In the genomic region with DNA sequence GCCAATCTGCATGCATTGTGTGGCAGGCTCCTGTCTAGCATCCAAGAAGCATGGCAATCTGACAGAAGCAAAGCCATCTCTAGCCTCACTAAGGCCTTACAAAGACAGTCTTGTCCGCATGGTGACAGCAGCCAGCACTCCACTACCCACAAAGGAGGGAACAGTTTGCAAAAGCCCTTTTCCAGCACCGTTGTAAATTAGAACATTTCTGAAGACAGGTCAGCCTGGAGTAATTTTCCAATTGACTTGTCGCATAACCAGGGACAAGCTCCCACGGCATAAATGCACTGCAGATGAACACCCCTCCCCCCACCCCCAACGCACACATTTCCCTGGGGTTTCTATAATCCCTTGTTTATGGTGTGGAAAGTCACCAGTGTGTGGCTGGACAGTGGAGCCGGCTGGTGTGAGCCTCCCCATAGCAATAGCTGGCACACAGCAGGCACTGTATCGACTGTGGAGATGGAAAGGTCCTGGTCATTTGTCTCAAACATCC, we compare ENCODE assay signal across 8 mouse cellular contexts. TPM values are rescaled to one million over a fixed set of nuclear protein-coding genes. Genes with fewer than 3 reads are reported as not detected.
DNase-seq lines count a peak whose midpoint lies in the region; ATAC-seq lines count a peak whose summit lies in the region.
"Had no signal": no experiment of that assay in that cellular context is flagged by ENCODE, and none has a peak within 500 bp of the region (broad histone marks: within the 10 kb centered on the region; RNA-seq: fewer than 3 reads in every experiment).

No protein-coding gene starts in this region.

- H3K36me3 ChIP-seq in forebrain, embryonic 15.5 days: no peaks in the 10 kb centered on the region
- H3K36me3 ChIP-seq in neural tube, embryonic 14.5 days (ENCODE audit: control insufficient read depth, insufficient read depth, low read length): no peaks in the 10 kb centered on the region

- peak; percentile 66 to 76 for DNase-seq in cerebellum, postnatal 10 days
- DNase-seq in layer of hippocampus, postnatal 36 days: peak; percentile 45 to 54
- DNase-seq in spleen, postnatal 10 days (ENCODE audit: low spot score in 2 of 2): no peak
- DNase-seq in c-Kit-positive CD71-positive TER-119-positive erythroid progenitor cells, embryonic 14.5 days (ENCODE audit: low spot score): no peak
- DNase-seq in thymus, postnatal 4 days: no peak

- H3K9me3 ChIP-seq in forebrain, embryonic 15.5 days: no peaks in the 10 kb centered on the region
- H3K9me3 ChIP-seq in neural tube, embryonic 14.5 days (ENCODE audit: control insufficient read depth, low read length): no peaks in the 10 kb centered on the region

- no peak overlapping the region for H3K4me2 ChIP-seq in forebrain, embryonic 15.5 days (replicated peaks)
- H3K4me2 ChIP-seq in neural tube, embryonic 14.5 days (ENCODE audit: low read depth, low read length): no peak overlapping the region; the same call in 1 of the 2 replicates

- no peak overlapping the region for H3K4me3 ChIP-seq in forebrain, embryonic 15.5 days
- H3K4me3 ChIP-seq in neural tube, embryonic 14.5 days (ENCODE audit: low read depth, low read length): no peak overlapping the region

- H3K4me1 ChIP-seq in forebrain, embryonic 15.5 days: peaks cover 8% of the 10 kb centered on the region
- 0 out of 2 replicates have a peak, but pooled peaks cover 7% of the 10 kb centered on the region for H3K4me1 ChIP-seq in neural tube, embryonic 14.5 days (ENCODE audit: control insufficient read depth, insufficient read depth, low read length)

- peak; percentile 81 for ATAC-seq in forebrain, embryonic 15.5 days (replicated peaks)
- peak; percentile 88 for ATAC-seq in neural tube, embryonic 14.5 days (ENCODE audit: low read depth)

- no peaks in the 10 kb centered on the region for H3K27me3 ChIP-seq in forebrain, embryonic 15.5 days
- no peaks in the 10 kb centered on the region for H3K27me3 ChIP-seq in neural tube, embryonic 14.5 days (ENCODE audit: control insufficient read depth, insufficient read depth, low read length)

- WGBS in forebrain, embryonic 15.5 days: 6% methylated on average over 7 of the region's 7 CpGs
- WGBS in neural tube, embryonic 14.5 days: 4% methylated on average over 7 of the region's 7 CpGs

- H3K27ac ChIP-seq in forebrain, embryonic 15.5 days (replicated peaks): peak overlapping the region; percentile 64
- peak overlapping the region; percentile 36 for H3K27ac ChIP-seq in neural tube, embryonic 14.5 days (ENCODE audit: low read depth, low read length)
- H3K27ac ChIP-seq: macrophage had no signal

- H3K9ac ChIP-seq in forebrain, embryonic 15.5 days (replicated peaks): no peak overlapping the region
- H3K9ac ChIP-seq in neural tube, embryonic 14.5 days (replicated peaks; ENCODE audit: low read depth, low read length): no peak overlapping the region

RNA-seq across cellular contexts. Expression of a gene that starts 35.0 kb away (rescaled TPM):
- polyA plus RNA-seq in forebrain, embryonic 15.5 days (2015; fragmentation: Nextera tagmentation; extraction: Ambion mirVana): 24.7 and 25.1 TPM in 2 replicates
- 10 to 100 TPM in 1 of 2 experiments, 1 to 10 TPM in 1; 8.3 to 11.3 TPM for total RNA-seq in layer of hippocampus, postnatal 36 days (2021)
- 19.0 and 22.4 TPM in 2 replicates for polyA plus RNA-seq in neural tube, embryonic 14.5 days (2014; fragmentation: Nextera tagmentation; extraction: Ambion mirVana)
- polyA plus RNA-seq: macrophage had no signal

Comparison
In these comparisons a context has a peak if more than half of its experiments do, and no peak if none do; other contexts are left out.
1. DNase-seq: peak in cerebellum, postnatal 10 days (2 of 2) and layer of hippocampus, postnatal 36 days (2 of 2); none in spleen, postnatal 10 days (0 of 2), c-Kit-positive CD71-positive TER-119-positive erythroid progenitor cells, embryonic 14.5 days (single experiment) and thymus, postnatal 4 days (single experiment).